Mouse (Mus musculus) bone marrow, adult 2 months (tissue): ENCODE data around the gene Secisbp2l.

Experiments
- CTCF ChIP-seq: fragments of 200-500 bp; IDR thresholded peaks from 2 replicates; pipeline ENCODE4 v1.5.1; 2011; ENCODE audit warnings: low read length, control low read depth; ENCODE audit not compliant: control insufficient read depth, insufficient read depth
- POLR2A ChIP-seq: fragments of 200-500 bp; IDR thresholded peaks from 2 replicates; pipeline ENCODE4 v1.6.1; 2011; ENCODE audit warnings: low read depth, mild to moderate bottlenecking, control low read depth, low read length, borderline replicate concordance; ENCODE audit not compliant: control insufficient read depth

DNA sequence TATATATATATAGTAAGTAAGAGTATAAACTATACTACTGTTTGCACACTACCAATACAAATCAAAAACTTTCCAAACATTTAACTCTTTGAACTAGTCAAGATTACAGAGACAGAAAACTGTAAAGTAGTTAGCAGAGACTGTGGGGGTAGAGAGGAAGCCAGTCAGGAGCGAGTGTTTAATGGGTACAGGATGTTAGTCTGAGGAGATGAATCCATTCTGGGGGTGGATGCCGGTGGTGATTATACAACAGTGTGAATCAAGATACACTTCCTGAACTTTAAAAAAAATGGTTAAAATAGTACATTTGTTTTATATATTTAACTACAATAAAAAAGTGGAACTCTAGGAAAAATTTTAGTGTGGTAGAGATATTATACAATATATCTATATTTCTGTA, 90.7 kb downstream of the Secisbp2l start:
- TF ChIP-seq POLR2A, result no peak
- TF ChIP-seq CTCF, result no peak
